Mouse (Mus musculus): Measurements from ENCODE around the gene Slc26a5.
A peak's percentile ranks its signal among the peaks of the same experiment; 100 is the strongest.

Slc26a5 gene

GRCm38 (mm10) chr5:21810924-21811323 is 54.5 kb downstream of the Slc26a5 start:
- no peak for DNase-seq (ENCODE audit: low read depth)

GRCm38 (mm10) chr5:21804837-21805236 is 60.6 kb downstream of the Slc26a5 start:
- DNase-seq (ENCODE audit: low read depth): no peak

GRCm38 (mm10) chr5:21803691-21804188 is 61.7 kb downstream of the Slc26a5 start:
- no peak for DNase-seq (ENCODE audit: low read depth)

GRCm38 (mm10) chr5:21802907-21803306 is 62.5 kb downstream of the Slc26a5 start:
- no peak for DNase-seq (ENCODE audit: low read depth)

- no peak for DNase-seq (ENCODE audit: low read depth)
Observed at GRCm38 (mm10) chr5:21792166-21792565, 73.2 kb downstream of the Slc26a5 start.

- DNase-seq (ENCODE audit: low read depth): no peak
Observed at GRCm38 (mm10) chr5:21789061-21789460, 76.3 kb downstream of the Slc26a5 start.

GRCm38 (mm10) chr5:21787186-21788105 is 78.0 kb downstream of the Slc26a5 start:
- no peak for DNase-seq (ENCODE audit: low read depth)

GRCm38 (mm10) chr5:21786258-21787185 is 78.9 kb downstream of the Slc26a5 start:
- peak; percentile 94 for DNase-seq (ENCODE audit: low read depth)

- peak; percentile 13 for DNase-seq (ENCODE audit: low read depth)
Observed at GRCm38 (mm10) chr5:21785776-21786175, 79.6 kb downstream of the Slc26a5 start.

- DNase-seq (ENCODE audit: low read depth): peak; percentile 91
Observed at GRCm38 (mm10) chr5:21785053-21785452, 80.4 kb downstream of the Slc26a5 start, which contains the start of the genes Dnajc2 and Psmc2. Dnajc2 (minus strand) TSS chr5:21785251. Psmc2 (plus strand) TSS chr5:21785283.

- DNase-seq (ENCODE audit: low read depth): peak; percentile 37
Observed at GRCm38 (mm10) chr5:21784161-21785052, 81.0 kb downstream of the Slc26a5 start.

- no peak for DNase-seq (ENCODE audit: low read depth)
Observed at GRCm38 (mm10) chr5:21776491-21776890, 88.9 kb downstream of the Slc26a5 start.

GRCm38 (mm10) chr5:21769841-21770240 is 95.6 kb downstream of the Slc26a5 start:
- DNase-seq (ENCODE audit: low read depth): no peak

GRCm38 (mm10) chr5:21768506-21768905 is 96.9 kb downstream of the Slc26a5 start:
- DNase-seq (ENCODE audit: low read depth): no peak
